Mouse (Mus musculus) hindbrain, embryonic 11.5 days (tissue): ENCODE results near the gene Myrfl. TPM values are rescaled to one million over a fixed set of nuclear protein-coding genes. Genes with fewer than 3 reads are reported as not detected.

Experiments
- ATAC-seq: fragments of 200-750 bp; cut with Nextera tagmentation; 2 replicates; pipeline ENCODE4 v1.8.0; 2017; ENCODE audit warnings: mild to moderate bottlenecking, moderate TSS enrichment, moderate library complexity; ENCODE audit not compliant: low FRiP score
- DNase-seq: peaks from one replicate; pipeline ENCODE4 v3.0.0-alpha.2; 2015; ENCODE audit warnings: low spot score
- H3K27ac ChIP-seq: fragments of 300-500 bp; sonication (generic); 2 replicates; pipeline ENCODE4 v1.5.1; 2014; ENCODE audit warnings: mild to moderate bottlenecking, low read depth, low read length
- H3K27me3 ChIP-seq: fragments of 300-500 bp; sonication (generic); 2 replicates; pipeline ENCODE4 v1.6.1; 2014; ENCODE audit warnings: mild to moderate bottlenecking, low read length, moderate library complexity, mixed read lengths; ENCODE audit not compliant: control insufficient read depth, insufficient read depth
- H3K36me3 ChIP-seq: fragments of 300-500 bp; sonication (generic); 2 replicates; pipeline ENCODE4 v1.6.1; 2014; ENCODE audit warnings: mild to moderate bottlenecking, low read length, moderate library complexity, mixed read lengths; ENCODE audit not compliant: control insufficient read depth, insufficient read depth
- H3K4me1 ChIP-seq: fragments of 300-500 bp; sonication (generic); replicated peaks from 2 replicates; pipeline ENCODE4 v1.6.1; 2014; ENCODE audit warnings: low read length, mixed read lengths; ENCODE audit not compliant: control insufficient read depth, insufficient read depth
- H3K4me2 ChIP-seq: fragments of 300-500 bp; sonication (generic); replicated peaks from 2 replicates; pipeline ENCODE4 v1.6.1; 2014; ENCODE audit warnings: mild to moderate bottlenecking, low read depth, low read length
- H3K4me3 ChIP-seq: fragments of 300-500 bp; sonication (generic); 2 replicates; pipeline ENCODE4 v1.5.1; 2014; ENCODE audit warnings: low read depth, low read length
- H3K9ac ChIP-seq: fragments of 300-500 bp; sonication (generic); 2 replicates; pipeline ENCODE4 v1.6.1; 2014; ENCODE audit warnings: low read depth, low read length
- H3K9me3 ChIP-seq: fragments of 300-500 bp; sonication (generic); 2 replicates; pipeline ENCODE4 v1.6.1; 2016; ENCODE audit warnings: low read length; ENCODE audit not compliant: control insufficient read depth
- WGBS: fragments of 180-500 bp; shearing (Covaris S2); extraction: QIAGEN DNeasy Blood & Tissue Kit; methylation state at CpG from one replicate; pipeline ENCODE4 v1.1.7; 2014; 5-methylcytosine and 5-hydroxymethylcytosine counted together
- polyA plus RNA-seq: library from polyadenylated mRNA; unstranded; fragments of >200 nt; fragmentation: Nextera tagmentation; extraction: Ambion mirVana; gene quantifications from 2 replicates; pipeline ENCODE4 v1.2.1, GENCODE M21; 2014

Gene Myrfl
- polyA plus RNA-seq, 1 experiment from 2014 or later, result 0.17 TPM

- Histone ChIP-seq H3K36me3 (peaks cover 4% of the 10 kb centered on the region; the same call in 1 of the 2 replicates), H3K9me3 (no peaks in the 10 kb centered on the region)
- no peak for ATAC-seq
Measured at GRCm38 (mm10) chr10:116919368-116920317, 22.9 kb upstream of the Myrfl start.

DNA sequence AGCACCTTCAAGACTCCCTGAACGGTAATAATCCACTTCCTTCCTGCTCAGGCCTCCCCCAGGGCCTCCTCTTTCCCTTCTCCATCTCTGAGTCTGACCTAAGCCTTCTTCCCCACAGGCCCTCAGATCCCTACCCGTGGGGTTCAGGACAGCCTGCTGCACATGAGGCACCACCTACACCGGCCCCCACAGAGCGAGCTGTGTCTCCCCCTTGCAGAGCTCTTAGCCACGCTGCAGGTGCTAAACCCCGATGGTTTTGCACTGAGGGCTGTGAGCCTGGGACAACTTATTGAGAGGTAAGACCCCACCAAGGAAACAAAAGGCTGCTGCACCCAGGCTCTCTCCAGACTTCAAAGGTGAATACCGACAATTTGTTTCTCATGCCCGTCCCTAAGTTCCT lies 19.9 kb upstream of the Myrfl start:
- no peak overlapping the region for H3K4me2 ChIP-seq
- no peaks in the 10 kb centered on the region for H3K27me3 ChIP-seq
- no peaks in the 10 kb centered on the region for H3K4me1 ChIP-seq
- DNase-seq (no peak), ATAC-seq (no peak)
- H3K27ac ChIP-seq, result no peak overlapping the region
- no peak overlapping the region for H3K4me3 ChIP-seq
- no peaks in the 10 kb centered on the region for H3K36me3 ChIP-seq
- no peaks in the 10 kb centered on the region for H3K9me3 ChIP-seq
- WGBS, result 85% methylated on average over 8 of the region's 8 CpGs
- no peak overlapping the region for H3K9ac ChIP-seq

More at GRCm38 (mm10) chr10:116919368-116920317, 22.9 kb upstream of the Myrfl start:
- no peak for DNase-seq
- 81% methylated on average over 25 of the region's 25 CpGs for WGBS
- no peak overlapping the region for H3K27ac ChIP-seq
- H3K4me2 ChIP-seq, result no peak overlapping the region
- H3K4me1 ChIP-seq, result no peaks in the 10 kb centered on the region
- H3K4me3 ChIP-seq, result no peak overlapping the region
- H3K27me3 ChIP-seq, result no peaks in the 10 kb centered on the region
- H3K9ac ChIP-seq, result no peak overlapping the region

DNA sequence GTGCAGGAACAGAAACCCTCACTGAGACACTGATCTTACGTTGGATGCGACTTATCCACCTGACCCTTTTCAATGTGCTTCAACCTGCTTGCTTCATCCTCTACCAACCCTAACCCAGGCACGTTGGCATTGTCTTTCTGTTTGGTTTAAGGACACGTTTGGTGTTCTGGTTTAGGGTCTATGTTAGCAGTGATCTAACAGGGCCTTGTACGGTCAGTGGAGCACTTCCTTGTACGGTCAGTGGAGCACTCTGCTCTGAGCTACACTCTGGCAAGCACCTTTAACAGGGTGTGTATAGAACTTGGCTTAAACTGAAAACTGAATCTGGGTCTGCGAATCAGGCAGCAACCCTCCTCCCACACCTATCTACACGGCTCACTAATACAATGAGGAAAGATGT lies 18.6 kb upstream of the Myrfl start:
- ATAC-seq (no peak), DNase-seq (no peak)
- H3K27ac ChIP-seq, result no peak overlapping the region
- no peak overlapping the region for H3K9ac ChIP-seq
- H3K36me3 ChIP-seq, result no peaks in the 10 kb centered on the region
- no peak overlapping the region for H3K4me3 ChIP-seq
- WGBS, result 95% methylated on average over 8 of the region's 8 CpGs
- no peak overlapping the region for H3K4me2 ChIP-seq
- H3K27me3 ChIP-seq, result no peaks in the 10 kb centered on the region
- no peaks in the 10 kb centered on the region for H3K9me3 ChIP-seq
- H3K4me1 ChIP-seq, result no peaks in the 10 kb centered on the region

DNA sequence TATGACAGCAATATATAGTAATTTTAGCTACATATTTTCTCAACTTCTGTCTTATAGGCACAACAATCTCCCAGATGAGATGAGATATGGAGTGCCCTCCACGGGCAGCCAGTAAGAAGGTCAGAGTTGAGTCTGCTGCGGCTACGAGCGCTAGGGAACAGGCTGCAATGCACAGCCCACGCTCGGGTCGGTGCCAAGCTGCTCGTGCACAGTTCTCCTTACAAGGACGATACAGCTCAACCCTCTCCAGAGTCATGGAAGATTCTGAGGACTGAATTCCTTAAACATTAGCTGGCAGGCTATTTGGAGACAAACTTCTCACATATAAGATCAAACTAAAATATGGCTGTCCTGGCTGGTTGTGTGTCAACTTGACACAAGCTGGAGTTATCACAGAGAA lies 17.9 kb upstream of the Myrfl start:
- ATAC-seq (no peak), DNase-seq (no peak)
- Histone ChIP-seq H3K36me3 (no peaks in the 10 kb centered on the region), H3K9ac (no peak overlapping the region), H3K4me2 (no peak overlapping the region), H3K4me3 (no peak overlapping the region), H3K27me3 (no peaks in the 10 kb centered on the region), H3K9me3 (no peaks in the 10 kb centered on the region), H3K4me1 (no peaks in the 10 kb centered on the region), H3K27ac (no peak overlapping the region)
- 93% methylated on average over 9 of the region's 9 CpGs for WGBS

- Histone ChIP-seq H3K36me3 (no peaks in the 10 kb centered on the region), H3K4me1 (no peaks in the 10 kb centered on the region), H3K27me3 (no peaks in the 10 kb centered on the region), H3K9me3 (no peaks in the 10 kb centered on the region), H3K9ac (no peak overlapping the region), H3K27ac (no peak overlapping the region), H3K4me2 (no peak overlapping the region), H3K4me3 (no peak overlapping the region)
- ATAC-seq (no peak), DNase-seq (no peak)
- 91% methylated on average over 17 of the region's 17 CpGs for WGBS
Measured at GRCm38 (mm10) chr10:116913647-116914273, 17.0 kb upstream of the Myrfl start.

GRCm38 (mm10) chr10:116912850-116913249 lies 16.1 kb upstream of the Myrfl start:
- H3K9ac ChIP-seq, result no peak overlapping the region
- no peak overlapping the region for H3K27ac ChIP-seq
- H3K36me3 ChIP-seq, result no peaks in the 10 kb centered on the region
- DNase-seq, result no peak
- no peaks in the 10 kb centered on the region for H3K4me1 ChIP-seq
- ATAC-seq, result no peak
- 93% methylated on average over 9 of the region's 9 CpGs for WGBS
- no peaks in the 10 kb centered on the region for H3K9me3 ChIP-seq
- H3K4me2 ChIP-seq, result no peak overlapping the region
- H3K27me3 ChIP-seq, result no peaks in the 10 kb centered on the region
- H3K4me3 ChIP-seq, result no peak overlapping the region

DNA sequence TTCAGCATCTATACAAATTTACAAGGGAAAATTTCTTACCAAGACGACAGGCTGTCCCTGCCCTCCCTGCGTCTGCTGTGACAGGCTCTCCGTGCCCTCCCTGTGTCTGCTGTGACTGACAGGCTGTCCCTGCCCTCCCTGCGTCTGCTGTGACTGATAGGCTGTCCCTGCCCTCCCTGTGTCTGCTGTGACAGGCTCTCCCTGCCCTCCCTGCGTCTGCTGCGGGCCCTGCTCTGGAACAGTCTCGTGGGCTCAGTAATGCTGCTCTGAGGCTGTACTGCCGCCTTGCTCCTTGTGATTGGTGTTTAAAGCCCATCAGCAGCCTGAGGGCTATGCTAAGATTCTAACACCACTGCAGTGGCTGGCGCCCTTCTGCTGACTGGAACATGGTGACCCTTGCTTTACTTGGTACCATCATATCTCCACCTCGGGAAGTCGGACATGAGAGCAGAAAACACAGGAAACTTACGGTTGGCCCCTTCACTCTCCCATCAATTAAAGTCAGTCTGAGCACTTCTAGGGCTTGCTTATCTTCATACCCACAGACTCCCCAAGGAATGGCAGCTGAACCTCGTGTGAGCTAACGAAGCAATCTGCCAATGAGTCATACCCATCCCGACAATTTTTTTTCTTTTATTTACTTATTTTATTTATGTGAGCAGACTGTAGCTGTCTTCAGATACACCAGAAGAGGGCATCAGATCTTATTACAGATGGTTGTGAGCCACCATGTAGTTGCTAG lies 12.4 kb upstream of the Myrfl start:
- H3K27ac ChIP-seq, result no peak overlapping the region
- no peaks in the 10 kb centered on the region for H3K9me3 ChIP-seq
- no peaks in the 10 kb centered on the region for H3K27me3 ChIP-seq
- no peaks in the 10 kb centered on the region for H3K4me1 ChIP-seq
- H3K4me3 ChIP-seq, result no peak overlapping the region
- H3K9ac ChIP-seq, result no peak overlapping the region
- no peak overlapping the region for H3K4me2 ChIP-seq
- DNase-seq (no peak), ATAC-seq (no peak)
- H3K36me3 ChIP-seq, result 0 out of 2 replicates have a peak, but pooled peaks cover 3% of the 10 kb centered on the region
- 79% methylated on average over 15 of the region's 15 CpGs for WGBS

- no peak for DNase-seq
- H3K9ac ChIP-seq, result no peak overlapping the region
- no peak for ATAC-seq
- H3K4me3 ChIP-seq, result no peak overlapping the region
- H3K4me2 ChIP-seq, result no peak overlapping the region
- H3K27ac ChIP-seq, result no peak overlapping the region
- no peaks in the 10 kb centered on the region for H3K9me3 ChIP-seq
- 95% methylated on average over 9 of the region's 9 CpGs for WGBS
- no peaks in the 10 kb centered on the region for H3K27me3 ChIP-seq
- H3K4me1 ChIP-seq, result no peaks in the 10 kb centered on the region
- 0 out of 2 replicates have a peak, but pooled peaks cover 3% of the 10 kb centered on the region for H3K36me3 ChIP-seq
Measured at GRCm38 (mm10) chr10:116906794-116907193, 10.1 kb upstream of the Myrfl start.
